Mouse (Mus musculus) hindbrain, embryonic 14.5 days (tissue): ENCODE results near the gene Esyt1. TPM values are rescaled to one million over a fixed set of nuclear protein-coding genes. Genes with fewer than 3 reads are reported as not detected.

Source experiments
- ATAC-seq: fragments of 200-750 bp; cut with Nextera tagmentation; 2 replicates; pipeline ENCODE4 v1.8.0; 2017; ENCODE audit warnings: moderate number of reproducible peaks, mild to moderate bottlenecking, moderate TSS enrichment, moderate library complexity; ENCODE audit not compliant: low FRiP score
- DNase-seq: peaks from one replicate; pipeline ENCODE4 v3.0.0-alpha.2; 2015; ENCODE audit warnings: low spot score
- H3K27ac ChIP-seq: fragments of 300-500 bp; sonication (generic); 2 replicates; pipeline ENCODE4 v1.5.1; 2014; ENCODE audit warnings: mild to moderate bottlenecking, moderate library complexity
- H3K27me3 ChIP-seq: fragments of 300-500 bp; sonication (generic); 2 replicates; pipeline ENCODE4 v1.6.1; 2014; ENCODE audit warnings: mild to moderate bottlenecking, low read length, mixed read lengths; ENCODE audit not compliant: control insufficient read depth, insufficient read depth
- H3K36me3 ChIP-seq: fragments of 300-500 bp; sonication (generic); replicated peaks from 2 replicates; pipeline ENCODE4 v1.6.1; 2014; ENCODE audit not compliant: control insufficient read depth, insufficient read depth
- H3K4me1 ChIP-seq: fragments of 300-500 bp; sonication (generic); replicated peaks from 2 replicates; pipeline ENCODE4 v1.6.1; 2014; ENCODE audit warnings: antibody characterized with exemption, low read length, mixed read lengths; ENCODE audit not compliant: control insufficient read depth, insufficient read depth
- H3K4me2 ChIP-seq: fragments of 300-500 bp; sonication (generic); replicated peaks from 2 replicates; pipeline ENCODE4 v1.6.1; 2014; ENCODE audit warnings: mild to moderate bottlenecking, moderate library complexity
- H3K4me3 ChIP-seq: fragments of 300-500 bp; sonication (generic); replicated peaks from 2 replicates; pipeline ENCODE4 v1.5.1; 2014; ENCODE audit warnings: mild to moderate bottlenecking, low read length
- H3K9ac ChIP-seq: fragments of 300-500 bp; sonication (generic); 2 replicates; pipeline ENCODE4 v1.6.1; 2014
- H3K9me3 ChIP-seq: fragments of 300-500 bp; sonication (generic); 2 replicates; pipeline ENCODE4 v1.6.1; 2016; ENCODE audit warnings: low read length; ENCODE audit not compliant: control insufficient read depth
- WGBS: fragments of 180-500 bp; shearing (Covaris S2); extraction: QIAGEN DNeasy Blood & Tissue Kit; methylation state at CpG from one replicate; pipeline ENCODE4 v1.1.7; 2014; 5-methylcytosine and 5-hydroxymethylcytosine counted together
- polyA plus RNA-seq: library from polyadenylated mRNA; unstranded; fragments of >200 nt; fragmentation: Nextera tagmentation; extraction: Ambion mirVana; gene quantifications from 2 replicates; pipeline ENCODE4 v1.2.1, GENCODE M21; 2014

Gene Esyt1
- polyA plus RNA-seq, 1 experiment from 2014 or later = 14.5 TPM

DNA sequence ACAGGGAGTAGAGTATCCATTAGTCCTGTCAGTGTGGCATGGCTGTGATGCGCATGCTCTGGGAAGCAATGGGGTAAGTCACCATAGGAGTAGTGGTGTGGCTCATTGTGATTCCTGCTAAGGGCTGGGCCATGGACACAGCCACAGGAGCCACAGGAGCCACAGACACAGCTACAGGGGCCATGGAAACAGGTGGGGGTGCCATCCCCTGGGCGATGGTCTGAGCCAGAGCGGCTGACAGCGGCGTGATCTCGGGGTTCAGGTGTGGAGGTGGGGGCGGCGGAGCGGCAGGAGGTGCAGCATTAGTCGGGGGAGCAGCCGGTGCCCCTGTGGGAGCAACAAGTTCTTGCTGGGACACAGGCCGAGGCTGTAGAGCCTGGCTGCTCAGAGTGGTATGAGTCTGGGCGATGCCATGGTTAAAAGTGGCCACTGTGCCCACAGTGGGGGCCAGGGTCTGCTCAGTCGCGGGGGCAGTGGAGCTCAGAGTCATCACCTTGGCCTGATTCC, 18.5 kb upstream of the Esyt1 start:
- WGBS = 97% methylated on average over 15 of the region's 15 CpGs
- no peaks in the 10 kb centered on the region for H3K9me3 ChIP-seq
- DNase-seq = no peak
- peaks cover 49% of the 10 kb centered on the region for H3K36me3 ChIP-seq
- no peak overlapping the region for H3K4me2 ChIP-seq
- no peaks in the 10 kb centered on the region for H3K27me3 ChIP-seq
- H3K4me3 ChIP-seq = no peak overlapping the region
- peaks cover 17% of the 10 kb centered on the region for H3K4me1 ChIP-seq
- no peak for ATAC-seq
- no peak overlapping the region for H3K9ac ChIP-seq
- no peak overlapping the region for H3K27ac ChIP-seq

DNA sequence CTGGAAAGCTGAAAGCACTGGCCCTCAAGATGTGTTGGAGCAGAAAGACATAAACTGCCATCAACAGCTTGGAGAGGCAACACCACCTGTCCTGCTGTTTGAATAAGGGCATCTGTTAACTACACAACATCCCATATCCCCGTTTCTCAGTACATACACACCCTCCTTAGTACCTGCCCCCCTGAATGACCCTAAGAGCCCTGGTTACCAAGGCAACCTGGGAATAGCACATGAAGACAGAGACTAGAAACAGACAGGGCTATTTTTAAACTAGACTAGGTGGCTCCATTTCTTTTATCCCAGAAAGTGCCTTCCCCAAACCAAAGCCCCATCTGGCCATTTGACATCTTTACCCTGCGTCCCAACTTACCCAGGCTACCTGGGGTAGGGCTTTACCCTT, 17.4 kb upstream of the Esyt1 start:
- no peak overlapping the region for H3K4me3 ChIP-seq
- peaks cover 49% of the 10 kb centered on the region for H3K36me3 ChIP-seq
- no peak overlapping the region for H3K27ac ChIP-seq
- no peaks in the 10 kb centered on the region for H3K27me3 ChIP-seq
- WGBS = 72% methylated on average over 2 of the region's 2 CpGs
- H3K4me1 ChIP-seq = peaks cover 17% of the 10 kb centered on the region
- no peaks in the 10 kb centered on the region for H3K9me3 ChIP-seq
- H3K9ac ChIP-seq = no peak overlapping the region
- no peak for DNase-seq
- no peak for ATAC-seq
- no peak overlapping the region for H3K4me2 ChIP-seq

DNA sequence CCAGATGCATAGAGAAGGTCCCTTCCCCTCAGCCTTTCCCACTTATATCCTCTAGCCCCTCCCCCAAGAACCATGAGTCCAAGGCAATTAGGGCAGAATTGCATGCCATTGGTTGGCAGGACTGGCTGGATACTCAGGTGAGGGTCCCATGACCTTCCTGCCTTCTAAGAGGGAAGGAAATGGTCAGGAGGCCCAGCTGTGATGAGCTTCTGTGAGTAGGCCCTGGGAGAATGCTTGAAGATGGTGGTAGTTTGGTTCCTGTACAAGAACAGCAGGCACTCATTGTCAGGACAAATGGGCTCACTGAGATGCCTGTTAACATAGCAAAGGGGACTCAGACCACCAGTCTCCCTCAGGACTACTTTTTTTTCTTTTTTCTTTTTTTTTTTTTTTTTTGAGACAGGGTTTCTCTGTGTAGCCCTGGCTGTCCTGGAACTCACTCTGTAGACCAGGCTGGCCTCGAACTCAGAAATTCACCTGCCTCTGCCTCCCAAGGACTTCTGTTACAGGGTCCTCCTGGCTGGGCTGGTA, 12.7 kb upstream of the Esyt1 start:
- WGBS = 100% methylated on average over 1 of the region's 1 CpGs

DNA sequence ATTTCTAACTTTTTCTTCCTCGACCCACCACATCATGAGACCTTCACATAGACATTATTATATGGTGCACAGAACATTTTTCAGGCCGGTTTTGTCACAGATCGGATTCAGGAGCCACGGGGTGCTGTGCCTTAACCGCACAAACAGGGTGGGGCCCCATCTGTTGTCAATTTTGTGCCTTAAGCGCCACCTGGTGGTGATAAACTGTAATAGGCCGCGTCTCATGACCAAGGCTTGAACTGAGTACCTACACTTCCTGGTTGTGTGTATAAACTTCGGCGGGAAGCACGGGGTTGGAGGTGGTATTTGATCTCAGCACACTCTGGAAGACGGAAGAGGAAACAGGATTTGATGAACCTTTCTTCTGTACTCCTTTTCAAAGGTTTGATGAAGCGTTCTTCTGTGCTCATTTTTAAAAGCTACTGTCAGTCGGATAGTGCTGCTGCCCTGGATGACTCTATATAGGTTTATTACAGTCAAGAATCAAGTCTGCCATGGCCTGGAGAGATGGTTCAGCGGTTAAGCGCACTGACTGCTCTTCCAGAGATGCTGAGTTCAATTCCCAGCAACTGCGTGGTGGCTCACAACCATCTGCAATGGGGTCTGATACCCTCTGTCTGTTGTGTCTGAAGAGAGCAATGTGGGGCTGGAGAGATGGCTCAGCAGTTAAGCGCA, 10.7 kb upstream of the Esyt1 start:
- peak; percentile 89 for ATAC-seq
- peaks cover 10% of the 10 kb centered on the region for H3K36me3 ChIP-seq
- no peaks in the 10 kb centered on the region for H3K27me3 ChIP-seq
- no peak overlapping the region for H3K9ac ChIP-seq
- H3K9me3 ChIP-seq = no peaks in the 10 kb centered on the region
- H3K27ac ChIP-seq = no peak overlapping the region
- H3K4me1 ChIP-seq = 0 out of 2 replicates have a peak, but pooled peaks cover 8% of the 10 kb centered on the region
- 19% methylated on average over 18 of the region's 18 CpGs for WGBS
- H3K4me2 ChIP-seq = peak overlapping the region; percentile 39
- DNase-seq = peak; percentile 90
- no peak overlapping the region; the same call in 1 of the 2 replicates for H3K4me3 ChIP-seq

More for the DNA sequence above, 12.7 kb upstream of the Esyt1 start:
- H3K36me3 ChIP-seq = peaks cover 28% of the 10 kb centered on the region
- H3K4me3 ChIP-seq = no peak overlapping the region
- H3K4me2 ChIP-seq = no peak overlapping the region
- H3K27ac ChIP-seq = no peak overlapping the region
- ATAC-seq (no peak), DNase-seq (no peak)
- H3K9me3 ChIP-seq = no peaks in the 10 kb centered on the region
- 0 out of 2 replicates have a peak, but pooled peaks cover 12% of the 10 kb centered on the region for H3K4me1 ChIP-seq
- no peak overlapping the region for H3K9ac ChIP-seq
- H3K27me3 ChIP-seq = no peaks in the 10 kb centered on the region

DNA sequence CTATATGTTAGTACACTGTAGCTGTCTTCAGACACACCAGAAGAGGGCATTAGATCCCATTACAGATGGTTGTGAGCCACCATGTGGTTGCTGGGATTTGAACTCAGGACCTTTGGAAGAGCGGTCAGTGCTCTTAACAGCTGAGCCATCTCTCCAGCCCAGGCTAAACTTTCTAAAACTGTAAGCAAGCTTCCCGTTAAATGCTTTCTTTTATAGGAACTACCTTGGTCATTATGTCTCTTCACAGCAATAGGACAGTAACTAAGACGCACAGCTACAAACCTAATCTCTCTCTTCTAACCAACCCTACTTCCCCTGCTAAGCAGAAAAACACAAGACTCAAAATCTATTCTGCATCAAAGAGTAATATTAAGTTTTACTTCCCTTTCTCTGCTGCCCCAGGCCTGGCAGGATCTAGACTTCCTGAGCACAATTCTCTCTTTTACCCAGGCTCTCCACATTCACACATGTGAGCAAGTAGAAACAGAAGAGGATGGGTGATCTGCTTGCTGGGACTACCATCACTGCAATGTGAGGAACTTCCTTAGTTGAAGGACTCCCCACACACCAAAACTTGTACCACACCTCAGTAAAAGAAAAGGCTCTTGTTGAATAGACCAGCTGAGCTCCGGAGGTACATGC, 10.1 kb upstream of the Esyt1 start:
- no peak for DNase-seq
- Histone ChIP-seq H3K4me1 (0 out of 2 replicates have a peak, but pooled peaks cover 8% of the 10 kb centered on the region), H3K27me3 (no peaks in the 10 kb centered on the region), H3K4me3 (no peak overlapping the region; the same call in 1 of the 2 replicates), H3K27ac (no peak overlapping the region), H3K36me3 (peaks cover 3% of the 10 kb centered on the region; the same call in 1 of the 2 replicates), H3K9me3 (no peaks in the 10 kb centered on the region), H3K9ac (no peak overlapping the region), H3K4me2 (peak overlapping the region; percentile 39)
- 76% methylated on average over 4 of the region's 4 CpGs for WGBS
- ATAC-seq = no peak

DNA sequence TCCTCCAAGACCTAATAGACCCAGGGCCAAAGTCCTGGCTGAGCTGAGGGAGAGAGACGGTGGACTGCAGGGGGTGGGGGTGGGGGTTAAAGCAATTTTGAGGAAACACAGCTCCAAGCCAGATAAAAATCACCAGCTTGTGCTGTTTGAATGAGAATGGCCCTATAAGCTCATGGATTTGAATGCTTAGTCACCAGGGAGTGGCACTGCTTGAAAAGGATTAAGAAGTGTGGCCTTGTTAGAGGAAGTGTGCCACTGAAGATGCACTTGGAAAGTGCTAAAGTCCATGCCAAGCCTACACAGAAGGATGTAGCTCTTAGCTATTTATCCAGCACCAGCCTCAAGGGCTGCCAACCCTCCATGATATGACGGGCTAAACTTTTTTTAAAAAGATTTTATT, 9.5 kb upstream of the Esyt1 start:
- 93% methylated on average over 2 of the region's 2 CpGs for WGBS
- Histone ChIP-seq H3K4me2 (no peak overlapping the region), H3K4me1 (0 out of 2 replicates have a peak, but pooled peaks cover 8% of the 10 kb centered on the region), H3K9me3 (no peaks in the 10 kb centered on the region), H3K4me3 (no peak overlapping the region), H3K27me3 (no peaks in the 10 kb centered on the region), H3K27ac (no peak overlapping the region), H3K36me3 (no peaks in the 10 kb centered on the region), H3K9ac (no peak overlapping the region)
- DNase-seq = no peak
- no peak for ATAC-seq

DNA sequence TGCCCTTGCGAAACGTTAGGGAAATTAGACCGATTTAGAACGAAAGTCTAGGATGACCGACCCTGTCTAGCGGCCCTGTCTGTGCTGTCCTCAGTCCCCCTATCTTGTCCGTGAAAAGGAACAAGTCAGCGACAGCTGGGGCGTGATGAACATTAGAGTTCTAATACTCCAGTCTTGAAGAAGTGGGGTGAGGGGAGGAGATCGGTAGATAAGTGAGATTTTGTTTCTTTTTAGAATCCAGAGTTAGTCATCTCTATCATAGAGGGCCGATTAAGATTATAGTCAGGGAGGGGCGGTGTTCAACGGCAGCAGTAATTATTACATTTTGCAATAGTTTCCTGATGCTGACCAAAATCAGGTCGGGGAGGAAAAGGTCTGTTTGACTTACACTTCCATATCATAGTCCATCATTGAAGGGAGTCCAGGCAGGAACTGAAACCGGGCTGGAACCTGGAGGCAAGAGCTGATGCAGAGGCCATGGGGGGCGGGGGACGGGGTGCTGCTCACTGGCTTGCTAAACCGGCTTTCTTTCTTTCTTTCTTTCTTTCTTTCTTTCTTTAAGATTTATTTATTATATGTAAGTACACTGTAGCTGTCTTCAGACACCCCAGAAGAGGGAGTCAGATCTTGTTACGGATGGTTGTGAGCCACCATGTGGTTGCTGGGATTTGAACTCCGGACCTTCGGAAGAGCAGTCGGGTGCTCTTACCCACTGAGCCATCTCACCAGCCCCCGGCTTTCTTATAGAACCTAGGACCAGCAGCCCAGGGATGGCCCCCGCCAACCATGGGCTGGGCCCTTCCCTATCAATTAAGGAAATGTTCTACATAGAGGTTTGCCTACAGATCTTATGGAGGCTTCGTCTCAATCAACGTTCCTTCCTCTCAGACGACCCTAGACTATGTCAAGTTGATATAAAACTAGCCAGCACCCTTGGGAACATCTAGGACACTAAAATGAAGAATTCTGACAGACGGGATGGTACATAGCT, 990 bp upstream of the Esyt1 start:
- peaks cover 13% of the 10 kb centered on the region; the same call in 1 of the 2 replicates for H3K27me3 ChIP-seq
- no peak for ATAC-seq
- peak overlapping the region; percentile 52 for H3K4me3 ChIP-seq
- H3K9me3 ChIP-seq = no peaks in the 10 kb centered on the region
- no peak for DNase-seq
- H3K9ac ChIP-seq = peak overlapping the region; percentile 29; the same call in 1 of the 2 replicates
- H3K4me1 ChIP-seq = 0 out of 2 replicates have a peak, but pooled peaks cover 4% of the 10 kb centered on the region
- H3K36me3 ChIP-seq = no peaks in the 10 kb centered on the region
- H3K4me2 ChIP-seq = peak overlapping the region; percentile 99
- H3K27ac ChIP-seq = no peak overlapping the region
- 35% methylated on average over 28 of the region's 28 CpGs for WGBS

DNA sequence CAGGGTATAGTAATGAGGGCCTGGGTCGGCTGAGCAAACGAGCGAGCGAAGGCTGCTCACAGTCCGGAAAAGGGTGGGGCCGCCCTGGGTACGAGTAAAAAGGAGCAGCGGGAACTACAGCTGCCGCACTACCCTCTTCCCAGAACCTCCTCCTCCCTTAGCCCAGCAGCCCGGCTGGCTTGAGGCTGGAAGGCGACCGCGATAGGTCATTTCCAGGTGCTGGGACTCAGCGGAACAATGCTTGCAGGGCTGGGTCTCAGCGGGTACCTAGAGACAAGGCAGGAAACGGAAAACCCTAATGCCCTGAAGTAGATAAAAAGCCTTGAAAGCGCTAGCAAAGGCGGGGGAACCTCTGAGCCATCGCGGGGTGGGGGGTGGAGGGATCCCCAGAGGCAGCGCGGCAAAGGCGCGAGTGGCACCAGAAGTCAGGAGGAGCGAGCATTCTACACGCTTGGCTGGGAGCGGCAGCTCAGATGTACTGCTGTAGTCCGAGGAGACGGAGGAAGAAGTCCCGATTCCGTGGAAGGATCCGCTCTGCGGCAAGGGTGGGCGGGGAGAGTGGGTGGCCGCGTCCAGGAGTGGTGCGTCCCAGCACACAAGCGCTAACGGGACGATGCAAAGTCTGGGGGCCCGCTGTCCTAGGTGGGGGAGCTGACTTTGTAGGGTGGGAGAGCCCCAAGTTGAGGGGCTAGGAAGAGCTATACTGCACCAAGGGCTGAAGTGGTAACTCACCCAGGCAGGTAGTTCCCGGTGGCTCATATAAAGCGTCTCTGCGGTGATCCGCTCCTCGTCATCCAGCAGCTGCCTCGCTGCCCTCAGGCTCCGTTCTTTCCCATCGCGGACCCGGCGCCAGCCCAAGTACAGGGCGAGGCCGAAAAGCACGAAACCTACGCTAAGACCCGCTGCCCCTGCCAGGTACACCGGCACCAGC, 674 bp downstream of the Esyt1 start:
- Histone ChIP-seq H3K4me1 (0 out of 2 replicates have a peak, but pooled peaks cover 4% of the 10 kb centered on the region), H3K9ac (peak overlapping the region; percentile 65), H3K4me2 (peak overlapping the region; percentile 99), H3K36me3 (0 out of 2 replicates have a peak, but pooled peaks cover under 1% of the 10 kb centered on the region), H3K27me3 (peaks cover 13% of the 10 kb centered on the region; the same call in 1 of the 2 replicates), H3K27ac (peak overlapping the region; percentile 52), H3K4me3 (peak overlapping the region; percentile 52), H3K9me3 (no peaks in the 10 kb centered on the region)
- DNase-seq = peak; percentile 48
- peak; percentile 51 for ATAC-seq
- under 1% methylated on average over 58 of the region's 58 CpGs for WGBS
